Mouse (Mus musculus) hindbrain, postnatal 0 days (tissue): ENCODE results near the gene Pipox. TPM values are rescaled to one million over a fixed set of nuclear protein-coding genes. Genes with fewer than 3 reads are reported as not detected.

ENCODE experiments used
- ATAC-seq: fragments of 200-750 bp; cut with Nextera tagmentation; 2 replicates; pipeline ENCODE4 v1.8.0; 2017; ENCODE audit warnings: mild to moderate bottlenecking, moderate TSS enrichment, moderate library complexity
- DNase-seq: peaks from one replicate; pipeline ENCODE4 v3.0.0-alpha.2; 2015; ENCODE audit warnings: low spot score
- H3K27ac ChIP-seq: fragments of 300-500 bp; sonication (generic); 2 replicates; pipeline ENCODE4 v1.5.1; 2014; ENCODE audit warnings: mild to moderate bottlenecking
- H3K27me3 ChIP-seq: fragments of 300-500 bp; sonication (generic); 2 replicates; pipeline ENCODE4 v1.6.1; 2014; ENCODE audit warnings: low read length, mixed read lengths; ENCODE audit not compliant: insufficient read depth
- H3K36me3 ChIP-seq: fragments of 300-500 bp; sonication (generic); 2 replicates; pipeline ENCODE4 v1.6.1; 2014; ENCODE audit warnings: low read length, mixed read lengths; ENCODE audit not compliant: insufficient read depth
- H3K4me1 ChIP-seq: fragments of 300-500 bp; sonication (generic); 2 replicates; pipeline ENCODE4 v1.6.1; 2014; ENCODE audit warnings: antibody characterized with exemption, low read length, mixed read lengths; ENCODE audit not compliant: insufficient read depth
- H3K4me2 ChIP-seq: fragments of 300-500 bp; sonication (generic); 2 replicates; pipeline ENCODE4 v1.6.1; 2014; ENCODE audit warnings: low read depth, mild to moderate bottlenecking, low read length, moderate library complexity, mixed read lengths
- H3K4me3 ChIP-seq: fragments of 300-500 bp; sonication (generic); 2 replicates; pipeline ENCODE4 v1.5.1; 2014; ENCODE audit warnings: low read length
- H3K9ac ChIP-seq: fragments of 300-500 bp; sonication (generic); replicated peaks from 2 replicates; pipeline ENCODE4 v1.6.1; 2014; ENCODE audit warnings: mild to moderate bottlenecking, low read length, moderate library complexity, mixed read lengths
- H3K9me3 ChIP-seq: fragments of 300-500 bp; sonication (generic); 2 replicates; pipeline ENCODE4 v1.6.1; 2016; ENCODE audit warnings: low read length, mixed read lengths
- CTCF ChIP-seq: IDR thresholded peaks from 2 replicates; pipeline ENCODE4 v1.5.1; 2016; ENCODE audit warnings: antibody characterized with exemption, control low read depth, low read depth
- WGBS: fragments of 180-500 bp; shearing (Covaris S2); extraction: QIAGEN DNeasy Blood & Tissue Kit; methylation state at CpG from one replicate; pipeline ENCODE4 v1.1.7; 2014; 5-methylcytosine and 5-hydroxymethylcytosine counted together
- polyA plus RNA-seq: library from polyadenylated mRNA; unstranded; fragments of >200 nt; fragmentation: Nextera tagmentation; extraction: Ambion mirVana; gene quantifications from 2 replicates; pipeline ENCODE4 v1.2.1, GENCODE M21; 2015
- total RNA-seq: library from RNA; depleted of rRNA; stranded (reverse); fragments of >200 nt; gene quantifications from 2 replicates; pipeline ENCODE4 v1.2.3, GENCODE M21; 2014

Gene Pipox
- total and polyA plus RNA-seq, 2 experiments from 2014 or later = 2.8 to 4.6 TPM

GRCm38 (mm10) chr11:77884524-77885245 is 9.2 kb downstream of the Pipox start:
- no peak overlapping the region; the same call in 1 of the 2 replicates for H3K27ac ChIP-seq
- no peak overlapping the region for H3K4me3 ChIP-seq
- no peaks in the 10 kb centered on the region for H3K36me3 ChIP-seq
- 26% methylated on average over 10 of the region's 10 CpGs for WGBS
- H3K9ac ChIP-seq = no peak overlapping the region
- H3K4me1 ChIP-seq = peaks cover 19% of the 10 kb centered on the region; the same call in 1 of the 2 replicates
- H3K4me2 ChIP-seq = no peak overlapping the region
- no peaks in the 10 kb centered on the region for H3K9me3 ChIP-seq
- DNase-seq = no peak
- no peak for ATAC-seq
- TF ChIP-seq CTCF = no peak
- H3K27me3 ChIP-seq = no peaks in the 10 kb centered on the region

GRCm38 (mm10) chr11:77876760-77877148 is 17.1 kb downstream of the Pipox start:
- Histone ChIP-seq H3K4me3 (no peak overlapping the region), H3K27me3 (no peaks in the 10 kb centered on the region), H3K9me3 (no peaks in the 10 kb centered on the region), H3K4me1 (peaks cover 35% of the 10 kb centered on the region), H3K4me2 (no peak overlapping the region), H3K36me3 (no peaks in the 10 kb centered on the region), H3K9ac (peak overlapping the region; percentile 38), H3K27ac (peak overlapping the region; percentile 74)
- ATAC-seq (no peak), DNase-seq (no peak)
- no peak for TF ChIP-seq CTCF
- WGBS = 48% methylated on average over 11 of the region's 11 CpGs

GRCm38 (mm10) chr11:77875847-77876759 is 17.8 kb downstream of the Pipox start:
- H3K4me3 ChIP-seq = no peak overlapping the region
- ATAC-seq = 0 out of 2 replicates have a peak, but pooled peaks have one; percentile 17

GRCm38 (mm10) chr11:77875269-77875668 is 18.6 kb downstream of the Pipox start:
- 28% methylated on average over 5 of the region's 5 CpGs for WGBS
- H3K9ac ChIP-seq = no peak overlapping the region
- TF ChIP-seq CTCF = no peak
- no peak overlapping the region for H3K4me3 ChIP-seq
- H3K27me3 ChIP-seq = no peaks in the 10 kb centered on the region
- no peaks in the 10 kb centered on the region for H3K9me3 ChIP-seq
- H3K27ac ChIP-seq = no peak overlapping the region
- no peaks in the 10 kb centered on the region for H3K36me3 ChIP-seq
- ATAC-seq (no peak), DNase-seq (no peak)
- peaks cover 35% of the 10 kb centered on the region for H3K4me1 ChIP-seq
- H3K4me2 ChIP-seq = no peak overlapping the region

More at GRCm38 (mm10) chr11:77875847-77876759, 17.8 kb downstream of the Pipox start:
- H3K27me3 ChIP-seq = no peaks in the 10 kb centered on the region
- H3K4me2 ChIP-seq = no peak overlapping the region
- H3K9ac ChIP-seq = peak overlapping the region; percentile 38; the same call in 1 of the 2 replicates
- H3K9me3 ChIP-seq = no peaks in the 10 kb centered on the region
- peaks cover 35% of the 10 kb centered on the region for H3K4me1 ChIP-seq
- no peak for TF ChIP-seq CTCF
- DNase-seq = peak; percentile 45
- WGBS = 42% methylated on average over 26 of the region's 26 CpGs
- no peaks in the 10 kb centered on the region for H3K36me3 ChIP-seq
- peak overlapping the region; percentile 74 for H3K27ac ChIP-seq

GRCm38 (mm10) chr11:77874685-77875231 is 19.1 kb downstream of the Pipox start:
- ATAC-seq (no peak), DNase-seq (no peak)
- Histone ChIP-seq H3K4me1 (peaks cover 35% of the 10 kb centered on the region), H3K9me3 (no peaks in the 10 kb centered on the region), H3K4me3 (no peak overlapping the region), H3K4me2 (no peak overlapping the region), H3K9ac (no peak overlapping the region), H3K27ac (no peak overlapping the region), H3K36me3 (no peaks in the 10 kb centered on the region), H3K27me3 (no peaks in the 10 kb centered on the region)
- TF ChIP-seq CTCF = no peak
- 41% methylated on average over 6 of the region's 6 CpGs for WGBS

- Histone ChIP-seq H3K4me2 (no peak overlapping the region), H3K9ac (no peak overlapping the region), H3K4me3 (no peak overlapping the region), H3K36me3 (no peaks in the 10 kb centered on the region), H3K27me3 (no peaks in the 10 kb centered on the region), H3K27ac (0 out of 2 replicates have a peak overlapping the region, but pooled peaks have one; percentile 78), H3K4me1 (peaks cover 39% of the 10 kb centered on the region), H3K9me3 (no peaks in the 10 kb centered on the region)
- DNase-seq (no peak), ATAC-seq (no peak)
- 41% methylated on average over 3 of the region's 3 CpGs for WGBS
- TF ChIP-seq CTCF = no peak
Observed at GRCm38 (mm10) chr11:77873116-77873515, 20.8 kb downstream of the Pipox start.
